Mouse (Mus musculus): ENCODE data around the gene Fermt3. TPM values are rescaled to one million over a fixed set of nuclear protein-coding genes. Genes with fewer than 3 reads are reported as not detected.
"Not testable (repeated sequence)": the region's sequence is repeated elsewhere in the genome, so short reads cannot be mapped to it uniquely, and the experiment has no call there.

The Fermt3 gene
- polyA plus RNA-seq, 1 experiment from 2014 or later = 6.5 TPM

DNA sequence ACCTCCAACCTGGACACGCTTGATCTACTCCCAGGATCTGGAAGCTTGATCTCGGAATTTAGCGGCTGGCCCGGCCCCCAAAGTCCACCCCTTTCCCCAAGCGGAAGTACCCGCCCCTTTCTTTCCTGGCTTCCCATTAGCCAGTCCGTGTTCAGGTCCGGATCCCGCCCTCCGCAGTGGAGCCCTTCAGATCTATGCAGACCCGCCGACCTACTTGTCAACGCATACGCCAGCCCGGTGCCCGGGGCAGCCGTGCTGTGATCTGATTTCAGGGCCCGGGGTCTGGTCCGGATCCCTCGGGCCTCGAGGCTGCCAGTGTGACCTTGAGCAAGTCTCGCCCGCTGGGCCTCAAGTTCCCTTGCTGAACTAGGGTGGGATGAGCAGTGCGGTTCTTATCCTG, 23.3 kb downstream of the Fermt3 start, which contains the start of the genes Nudt22 and Trpt1:
TSS of gene Nudt22 (minus strand) at position 112 of the 400 bp plus-strand sequence.
TSS of gene Trpt1 (plus strand) at position 126 of the 400 bp plus-strand sequence.
- Histone ChIP-seq H3K27me3 (no peaks in the 10 kb centered on the region), H3K4me2 (replicated peaks) (peak within 1 kb of the TSS; percentile 73), H3K4me1 (peaks cover 35% of the 10 kb centered on the region), H3K9ac (peak within 1 kb of the TSS; percentile 69), H3K9me3 (no peaks in the 10 kb centered on the region), H3K36me3 (peaks cover 20% of the 10 kb centered on the region), H3K4me3 (peak within 1 kb of the TSS; percentile 54), H3K27ac (peak within 1 kb of the TSS; percentile 59)
- peak; percentile 58 for ATAC-seq (ENCODE audit: insufficient number of reproducible peaks, insufficient read depth, low FRiP score, low TSS enrichment)
- WGBS = under 1% methylated on average over 24 of the region's 24 CpGs

DNA sequence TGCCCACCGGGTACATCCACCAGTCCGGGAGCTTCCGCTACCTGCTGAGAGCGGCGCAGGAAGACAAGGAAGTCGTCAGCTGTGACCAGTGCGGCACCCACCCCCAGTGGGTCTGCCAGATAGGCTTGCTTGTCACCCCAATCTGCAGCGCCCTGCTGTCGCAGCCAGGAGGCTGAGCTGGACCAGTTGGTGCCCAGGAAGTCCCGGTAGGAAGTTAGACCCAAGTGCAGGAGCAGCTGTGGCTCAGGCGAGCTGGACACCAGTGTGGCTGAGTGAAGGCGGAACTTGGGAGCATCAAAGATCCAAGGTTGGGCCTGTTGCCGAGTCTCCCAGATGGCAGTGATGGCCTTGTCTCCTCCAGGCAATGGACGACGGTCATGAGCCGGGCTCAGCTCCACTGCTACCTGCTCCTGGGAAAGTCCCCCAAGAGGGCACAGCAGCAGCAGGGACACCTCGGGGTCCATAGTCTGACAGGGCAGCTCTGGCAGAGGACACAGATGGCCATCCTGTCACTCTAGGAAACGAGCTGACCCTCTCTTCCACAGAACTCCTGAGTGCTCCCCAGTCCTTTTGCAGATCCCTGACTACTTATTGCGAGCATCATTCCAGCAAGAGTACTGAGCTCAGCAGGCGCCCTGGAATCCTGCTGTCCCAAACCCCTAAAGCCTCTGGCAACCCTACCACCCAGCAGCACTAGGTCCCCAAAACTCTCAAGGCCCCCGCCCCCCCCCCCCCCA, 23.8 kb downstream of the Fermt3 start:
- Histone ChIP-seq H3K4me3 (peak overlapping the region; percentile 54), H3K4me2 (replicated peaks) (peak overlapping the region; percentile 73), H3K27me3 (no peaks in the 10 kb centered on the region), H3K9me3 (no peaks in the 10 kb centered on the region), H3K9ac (peak overlapping the region; percentile 69), H3K27ac (no peak overlapping the region), H3K36me3 (peaks cover 20% of the 10 kb centered on the region), H3K4me1 (peaks cover 35% of the 10 kb centered on the region)
- no peak for ATAC-seq (ENCODE audit: insufficient number of reproducible peaks, insufficient read depth, low FRiP score, low TSS enrichment)
- WGBS = 47% methylated on average over 20 of the region's 21 CpGs

DNA sequence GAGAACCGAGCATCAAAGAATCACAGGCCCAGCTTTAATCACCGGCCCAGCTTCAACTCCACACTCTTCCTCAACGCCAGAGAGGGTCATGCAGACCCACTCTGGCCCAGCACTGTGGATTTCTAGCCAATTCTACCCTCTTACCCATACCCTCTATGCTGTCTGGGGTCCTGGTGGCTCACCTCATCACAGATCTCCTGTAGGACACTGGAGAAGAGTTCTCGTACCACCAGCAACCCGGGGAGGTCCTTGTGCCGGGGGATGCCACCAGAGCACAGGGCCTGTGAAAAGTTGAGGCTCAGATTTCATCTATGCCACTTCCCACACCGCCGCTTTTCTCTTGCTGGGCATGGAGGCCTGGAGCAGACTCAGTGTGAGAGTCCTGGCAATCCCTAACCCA, 24.8 kb downstream of the Fermt3 start:
- Histone ChIP-seq H3K27me3 (no peaks in the 10 kb centered on the region), H3K4me2 (replicated peaks) (peak overlapping the region; percentile 73; the same call in 1 of the 2 replicates), H3K4me3 (peak overlapping the region; percentile 54; the same call in 1 of the 2 replicates), H3K36me3 (peaks cover 11% of the 10 kb centered on the region), H3K9ac (peak overlapping the region; percentile 69; the same call in 1 of the 2 replicates), H3K27ac (no peak overlapping the region), H3K9me3 (no peaks in the 10 kb centered on the region), H3K4me1 (peaks cover 35% of the 10 kb centered on the region)
- 86% methylated on average over 8 of the region's 8 CpGs for whole genome bisulfite sequencing
- ATAC-seq (ENCODE audit: insufficient number of reproducible peaks, insufficient read depth, low FRiP score, low TSS enrichment) = no peak

DNA sequence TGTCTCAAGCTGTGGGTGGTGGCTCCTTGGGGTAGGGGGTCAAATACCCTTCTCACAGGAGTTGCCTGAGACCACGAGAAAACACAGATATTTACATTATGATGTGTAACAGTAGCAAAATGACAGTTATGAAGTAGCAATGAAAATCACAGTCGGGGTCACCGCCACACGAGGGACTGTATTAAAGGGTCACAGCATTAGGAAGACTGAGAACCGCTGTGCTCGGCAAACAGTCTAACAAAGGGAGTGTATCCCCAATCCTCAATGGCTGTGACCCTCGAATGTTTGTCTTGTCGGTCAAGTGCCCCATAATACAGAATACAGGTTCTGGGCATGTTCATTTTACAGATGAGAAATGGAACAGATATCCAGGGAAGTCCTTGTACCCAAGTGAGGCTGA, 25.3 kb downstream of the Fermt3 start:
- 83% methylated on average over 8 of the region's 8 CpGs for WGBS
- Histone ChIP-seq H3K4me1 (peaks cover 35% of the 10 kb centered on the region), H3K4me3 (0 out of 2 replicates have a peak overlapping the region, but pooled peaks have one; percentile 56)

DNA sequence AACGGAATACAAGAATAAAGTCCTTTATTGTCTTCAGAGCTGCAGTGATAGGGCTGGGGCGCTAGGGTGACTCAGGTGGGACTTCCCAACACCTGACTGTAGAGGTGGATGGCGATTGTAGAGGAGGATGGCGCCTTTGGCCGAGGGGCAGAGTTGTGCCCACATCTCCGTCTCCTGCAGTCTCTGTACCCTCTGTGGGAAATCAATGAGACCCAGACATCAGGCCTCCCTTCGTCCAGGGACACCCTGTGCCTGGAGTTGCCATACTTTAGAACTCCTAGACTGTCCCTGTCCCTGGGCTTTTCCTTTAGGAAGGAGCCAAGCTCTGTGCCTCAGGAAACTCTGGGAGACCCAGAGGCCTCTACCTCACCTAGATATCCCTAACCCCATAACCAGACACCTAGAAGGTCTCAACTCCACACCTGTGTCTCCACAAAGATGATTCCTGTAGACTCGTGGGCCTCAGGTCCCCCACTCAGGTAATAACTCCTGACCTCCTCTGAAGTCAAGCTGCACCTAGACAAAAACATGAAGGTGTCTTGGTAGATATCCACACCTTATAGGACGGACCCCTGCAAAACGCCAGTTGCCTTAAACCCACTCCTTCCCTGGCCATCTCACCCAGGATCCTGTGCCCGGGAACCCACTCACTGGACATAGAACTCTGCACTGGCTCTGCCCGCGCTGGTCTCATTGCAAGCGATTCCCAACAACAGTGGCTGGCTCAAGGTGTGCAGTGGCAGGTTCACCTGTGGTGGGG, 26.1 kb downstream of the Fermt3 start:
- H3K27me3 ChIP-seq = no peaks in the 10 kb centered on the region
- H3K4me3 ChIP-seq = peak overlapping the region; percentile 56
- ATAC-seq (ENCODE audit: insufficient number of reproducible peaks, insufficient read depth, low FRiP score, low TSS enrichment) = no peak
- WGBS = 59% methylated on average over 14 of the region's 14 CpGs
- H3K4me2 ChIP-seq (replicated peaks) = peak overlapping the region; percentile 93
- no peaks in the 10 kb centered on the region for H3K36me3 ChIP-seq
- H3K9me3 ChIP-seq = no peaks in the 10 kb centered on the region
- peak overlapping the region; percentile 57 for H3K9ac ChIP-seq
- H3K27ac ChIP-seq = peak overlapping the region; percentile 60; the same call in 1 of the 2 replicates
- H3K4me1 ChIP-seq = peaks cover 36% of the 10 kb centered on the region

More for the DNA sequence above, 25.3 kb downstream of the Fermt3 start:
- Histone ChIP-seq H3K36me3 (peaks cover 6% of the 10 kb centered on the region), H3K27me3 (no peaks in the 10 kb centered on the region), H3K4me2 (replicated peaks) (no peak overlapping the region), H3K9me3 (no peaks in the 10 kb centered on the region), H3K9ac (no peak overlapping the region), H3K27ac (no peak overlapping the region)
- ATAC-seq (ENCODE audit: insufficient number of reproducible peaks, insufficient read depth, low FRiP score, low TSS enrichment) = no peak

DNA sequence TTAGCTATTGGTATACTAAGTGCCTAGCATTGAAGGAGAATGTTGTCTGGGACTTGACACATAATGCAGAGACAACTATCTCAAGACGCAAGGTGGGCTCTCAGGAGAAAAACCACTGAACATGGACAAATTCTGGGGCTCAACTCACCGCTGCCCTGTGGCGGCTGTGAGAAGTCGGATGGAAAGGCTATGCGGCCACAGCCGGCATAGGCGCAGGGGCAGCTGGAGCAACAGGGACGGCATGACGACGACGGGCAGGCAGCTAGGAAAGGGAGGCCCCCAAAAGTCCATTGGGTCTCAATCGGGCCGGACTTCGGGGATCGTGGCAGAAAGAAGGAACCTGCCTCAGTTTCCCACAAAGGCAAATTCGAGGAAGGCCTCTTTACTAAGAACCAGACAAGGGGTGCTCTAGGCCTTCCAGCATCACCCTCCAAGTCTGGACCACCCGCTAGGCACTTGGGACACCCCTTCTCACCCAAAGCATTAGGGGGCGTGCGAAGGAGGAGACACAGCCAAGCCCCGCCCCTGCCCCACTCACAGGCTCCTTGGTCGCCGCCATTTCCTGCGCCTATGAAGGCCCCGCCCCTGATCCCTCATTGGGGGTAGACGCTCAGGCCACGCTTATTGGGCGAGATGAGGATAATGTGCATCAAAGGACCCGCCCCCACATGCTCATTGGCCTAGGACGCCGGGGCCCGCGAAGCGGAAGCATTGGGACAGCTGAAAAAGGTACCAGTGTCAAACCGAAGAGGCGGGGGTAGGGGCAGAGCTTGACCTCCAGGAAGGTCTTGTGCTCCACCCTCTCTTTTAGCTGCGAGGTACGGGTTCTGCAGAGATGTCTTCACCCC, 27.0 kb downstream of the Fermt3 start, which contains the start of gene Dnajc4:
TSS of gene Dnajc4 (minus strand) at position 562 of the 848 bp plus-strand sequence.
- Histone ChIP-seq H3K27ac (peak within 1 kb of the TSS; percentile 60), H3K9me3 (no peaks in the 10 kb centered on the region), H3K4me1 (peaks cover 40% of the 10 kb centered on the region)

DNA sequence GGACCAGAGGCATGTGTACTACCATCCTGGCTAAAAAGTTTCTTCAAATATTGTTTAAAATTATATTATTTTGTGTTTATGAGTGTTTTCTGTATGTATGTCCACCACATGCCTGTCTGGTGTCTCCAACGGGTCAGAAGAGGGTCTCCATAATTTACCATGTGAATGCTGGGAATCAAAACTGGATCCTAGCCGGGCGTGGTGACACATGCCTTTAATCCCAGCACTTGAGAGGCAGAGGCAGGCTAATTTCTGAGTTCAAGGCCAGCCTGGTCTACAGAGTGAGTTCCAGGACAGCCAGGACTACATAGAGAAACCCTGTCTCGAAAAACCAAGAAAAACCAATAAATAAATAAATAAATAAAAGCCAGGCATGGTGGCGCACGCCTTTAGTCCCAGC, 28.1 kb downstream of the Fermt3 start:
- not testable (repeated sequence) for ATAC-seq (ENCODE audit: insufficient number of reproducible peaks, insufficient read depth, low FRiP score, low TSS enrichment); H3K36me3 ChIP-seq; H3K4me2 ChIP-seq (replicated peaks); H3K9me3 ChIP-seq; H3K27ac ChIP-seq; H3K4me3 ChIP-seq; H3K9ac ChIP-seq; H3K27me3 ChIP-seq
- WGBS = 91% methylated on average over 6 of the region's 6 CpGs
- H3K4me1 ChIP-seq = peaks cover 36% of the 10 kb centered on the region

More for the DNA sequence above, 27.0 kb downstream of the Fermt3 start, which contains the start of gene Dnajc4:
- H3K9ac ChIP-seq = peak within 1 kb of the TSS; percentile 57
- peak; percentile 85 for ATAC-seq (ENCODE audit: insufficient number of reproducible peaks, insufficient read depth, low FRiP score, low TSS enrichment)
- no peaks in the 10 kb centered on the region for H3K27me3 ChIP-seq
- H3K4me3 ChIP-seq = peak within 1 kb of the TSS; percentile 56
- 2% methylated on average over 37 of the region's 37 CpGs for WGBS
- H3K36me3 ChIP-seq = no peaks in the 10 kb centered on the region
- peak within 1 kb of the TSS; percentile 93 for H3K4me2 ChIP-seq (replicated peaks)

DNA sequence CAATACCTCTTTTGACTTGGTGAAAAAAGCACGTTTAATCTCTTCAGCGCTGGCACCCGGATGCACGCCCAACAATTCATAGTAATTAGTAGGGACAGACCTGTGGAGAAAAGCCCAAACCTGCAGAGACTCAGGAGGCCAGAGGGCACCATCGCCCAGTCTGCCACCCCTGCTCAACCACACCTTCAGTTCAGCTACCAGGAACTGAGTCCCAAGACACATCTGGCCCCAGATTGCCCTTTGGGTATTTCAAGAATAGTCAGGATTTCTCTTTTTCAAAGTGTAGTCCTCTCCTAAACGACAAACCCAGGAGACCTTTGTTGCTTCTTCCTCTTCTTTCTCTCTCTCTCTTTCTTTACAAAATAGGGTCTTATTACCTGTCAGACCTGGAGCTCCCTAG, 28.6 kb downstream of the Fermt3 start:
- Histone ChIP-seq H3K4me3 (no peak overlapping the region), H3K4me1 (peaks cover 40% of the 10 kb centered on the region), H3K27me3 (no peaks in the 10 kb centered on the region), H3K9me3 (no peaks in the 10 kb centered on the region), H3K27ac (no peak overlapping the region), H3K9ac (no peak overlapping the region), H3K4me2 (replicated peaks) (no peak overlapping the region), H3K36me3 (no peaks in the 10 kb centered on the region)
- WGBS = 92% methylated on average over 6 of the region's 6 CpGs
- ATAC-seq (ENCODE audit: insufficient number of reproducible peaks, insufficient read depth, low FRiP score, low TSS enrichment) = no peak

DNA sequence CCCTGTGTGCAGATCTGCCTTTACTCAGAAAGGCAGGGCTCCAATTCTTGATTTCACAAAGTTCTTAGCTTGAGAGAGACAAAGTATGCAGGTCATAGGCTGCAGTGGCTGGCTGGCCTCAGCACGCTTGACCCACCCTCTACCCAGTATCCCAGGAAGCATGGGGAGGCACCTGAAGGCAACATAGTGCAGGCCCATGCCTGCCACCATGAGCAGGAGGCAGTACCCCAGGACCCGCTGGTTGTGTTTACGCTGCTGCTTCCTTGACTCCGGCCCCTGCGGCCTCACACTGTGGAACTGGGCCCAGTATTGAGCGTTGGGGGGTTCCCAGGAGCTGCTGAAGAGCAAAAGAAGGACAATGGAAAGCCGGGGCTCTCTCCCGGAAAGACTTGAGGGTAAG, 30.0 kb downstream of the Fermt3 start:
- ATAC-seq (ENCODE audit: insufficient number of reproducible peaks, insufficient read depth, low FRiP score, low TSS enrichment) = no peak
- H3K4me3 ChIP-seq = no peak overlapping the region
- H3K9ac ChIP-seq = no peak overlapping the region
- H3K27ac ChIP-seq = no peak overlapping the region
- 78% methylated on average over 8 of the region's 8 CpGs for WGBS
- H3K4me2 ChIP-seq (replicated peaks) = no peak overlapping the region
- H3K4me1 ChIP-seq = peaks cover 30% of the 10 kb centered on the region
- peaks cover 11% of the 10 kb centered on the region for H3K36me3 ChIP-seq
- no peaks in the 10 kb centered on the region for H3K27me3 ChIP-seq
- no peaks in the 10 kb centered on the region for H3K9me3 ChIP-seq

DNA sequence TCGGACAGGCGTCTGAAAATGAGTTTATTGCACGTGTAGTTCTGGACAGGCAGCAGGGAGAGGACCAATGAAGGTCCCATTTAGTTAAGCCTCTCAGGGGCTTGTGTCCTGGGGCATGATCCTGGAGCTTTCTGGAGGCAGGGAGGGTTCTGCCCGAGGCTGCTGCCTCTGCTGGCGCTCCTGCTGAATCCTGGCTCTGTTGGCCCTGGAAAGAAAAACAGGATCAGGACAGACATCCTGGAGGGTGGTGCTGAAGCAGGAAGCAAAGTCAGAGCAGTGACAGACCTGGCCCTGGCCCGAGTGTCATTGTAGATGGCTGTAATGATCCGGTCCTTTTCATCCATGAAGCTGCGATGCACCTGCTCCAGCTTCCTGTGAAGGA, 31.4 kb downstream of the Fermt3 start:
- under 1% methylated on average over 8 of the region's 8 CpGs for WGBS
- Histone ChIP-seq H3K36me3 (peaks cover 23% of the 10 kb centered on the region), H3K27me3 (no peaks in the 10 kb centered on the region), H3K4me3 (peak overlapping the region; percentile 91), H3K4me1 (peaks cover 23% of the 10 kb centered on the region), H3K9ac (peak overlapping the region; percentile 88), H3K4me2 (replicated peaks) (peak overlapping the region; percentile 86), H3K27ac (peak overlapping the region; percentile 91), H3K9me3 (no peaks in the 10 kb centered on the region)
- ATAC-seq (ENCODE audit: insufficient number of reproducible peaks, insufficient read depth, low FRiP score, low TSS enrichment) = no peak

Measured in embryonic facial prominence, embryonic 12.5 days (tissue).